In the genomic region with DNA sequence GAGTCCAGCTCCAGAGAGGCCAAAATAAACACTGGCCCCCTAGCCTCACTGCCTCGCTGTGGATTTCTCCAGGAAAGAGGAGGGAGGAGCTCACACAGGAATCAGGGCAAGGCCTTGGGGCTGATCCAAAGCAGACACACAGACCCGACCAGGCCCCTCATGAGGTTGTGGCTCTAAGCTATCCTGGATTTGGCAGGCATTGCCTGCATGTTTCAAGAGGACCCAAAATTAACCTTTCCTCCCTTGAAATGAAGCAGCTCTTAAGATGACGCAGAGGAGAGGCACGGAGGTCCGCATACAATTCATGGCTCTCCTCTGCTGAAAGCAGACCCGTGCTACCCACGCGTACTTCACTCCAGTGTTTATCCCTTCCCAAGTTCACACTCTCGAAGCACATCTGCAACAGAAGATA, we compare ENCODE assay signal across 9 mouse cellular contexts. TPM values are rescaled to one million over a fixed set of nuclear protein-coding genes. Genes with fewer than 3 reads are reported as not detected.
DNase-seq lines count a peak whose midpoint lies in the region; ATAC-seq lines count a peak whose summit lies in the region.
"Had no signal": no experiment of that assay in that cellular context is flagged by ENCODE, and none has a peak within 500 bp of the region (broad histone marks: within the 10 kb centered on the region; RNA-seq: fewer than 3 reads in every experiment).

No protein-coding gene starts in this region.

- peak overlapping the region; percentile 31 for H3K27ac ChIP-seq in kidney, embryonic 16.5 days (ENCODE audit: low read length)
- no peak overlapping the region for H3K27ac ChIP-seq in hindbrain, embryonic 11.5 days (ENCODE audit: low read depth, low read length)
- H3K27ac ChIP-seq in hindbrain, embryonic 14.5 days: no peak overlapping the region
- H3K27ac ChIP-seq: neural tube, embryonic 13.5 days had no signal

- 14% methylated on average over 9 of the region's 9 CpGs for WGBS in kidney, embryonic 16.5 days
- whole genome bisulfite sequencing in hindbrain, embryonic 11.5 days: 74% methylated on average over 9 of the region's 9 CpGs
- WGBS in hindbrain, embryonic 14.5 days: 80% methylated on average over 9 of the region's 9 CpGs

- H3K36me3 ChIP-seq in kidney, embryonic 16.5 days (ENCODE audit: insufficient read depth, low read length): no peaks in the 10 kb centered on the region
- no peaks in the 10 kb centered on the region for H3K36me3 ChIP-seq in hindbrain, embryonic 11.5 days (ENCODE audit: control insufficient read depth, insufficient read depth, low read length)
- H3K36me3 ChIP-seq in hindbrain, embryonic 14.5 days (replicated peaks; ENCODE audit: control insufficient read depth, insufficient read depth): no peaks in the 10 kb centered on the region
- H3K36me3 ChIP-seq: neural tube, embryonic 13.5 days had no signal

- peak; percentile 91 for ATAC-seq in kidney, embryonic 16.5 days (ENCODE audit: low FRiP score, low TSS enrichment)
- ATAC-seq in hindbrain, embryonic 11.5 days (ENCODE audit: low FRiP score): no peak
- no peak for ATAC-seq in hindbrain, embryonic 14.5 days (ENCODE audit: low FRiP score)

- peak; percentile 9 to 14 for DNase-seq in cerebellum, postnatal 10 days
- DNase-seq in cerebellum, adult 9-10 months: no peak
- peak; percentile 62 for DNase-seq in heart, adult 8-10 months (ENCODE audit: low spot score)
- DNase-seq in ovary, postnatal 36 days (ENCODE audit: low spot score): peak; percentile 38
- no peak for DNase-seq in hindbrain, embryonic 11.5 days (ENCODE audit: low spot score)
- DNase-seq in spleen, postnatal 10 days (ENCODE audit: low spot score in 2 of 2): no peak
- DNase-seq in hindbrain, embryonic 14.5 days (ENCODE audit: low spot score): no peak

- H3K4me1 ChIP-seq in kidney, embryonic 16.5 days (ENCODE audit: insufficient read depth, low read length): peaks cover 27% of the 10 kb centered on the region
- no peaks in the 10 kb centered on the region for H3K4me1 ChIP-seq in hindbrain, embryonic 11.5 days (replicated peaks; ENCODE audit: control insufficient read depth, insufficient read depth, low read length)
- H3K4me1 ChIP-seq in hindbrain, embryonic 14.5 days (replicated peaks; ENCODE audit: control insufficient read depth, insufficient read depth, low read length): no peaks in the 10 kb centered on the region

- H3K4me3 ChIP-seq in kidney, embryonic 16.5 days (ENCODE audit: low read length): no peak overlapping the region
- no peak overlapping the region for H3K4me3 ChIP-seq in hindbrain, embryonic 11.5 days (ENCODE audit: low read depth, low read length)
- H3K4me3 ChIP-seq in hindbrain, embryonic 14.5 days (replicated peaks; ENCODE audit: low read length): no peak overlapping the region
- H3K4me3 ChIP-seq: neural tube, embryonic 13.5 days had no signal

- no peak overlapping the region for H3K4me2 ChIP-seq in kidney, embryonic 16.5 days (replicated peaks; ENCODE audit: low read depth, low read length)
- H3K4me2 ChIP-seq in hindbrain, embryonic 11.5 days (replicated peaks; ENCODE audit: low read depth, low read length): no peak overlapping the region
- no peak overlapping the region for H3K4me2 ChIP-seq in hindbrain, embryonic 14.5 days (replicated peaks)
- H3K4me2 ChIP-seq: neural tube, embryonic 13.5 days had no signal

- H3K9ac ChIP-seq in kidney, embryonic 16.5 days (replicated peaks; ENCODE audit: low read length): no peak overlapping the region
- no peak overlapping the region for H3K9ac ChIP-seq in hindbrain, embryonic 11.5 days (ENCODE audit: low read depth, low read length)
- H3K9ac ChIP-seq in hindbrain, embryonic 14.5 days: no peak overlapping the region
- H3K9ac ChIP-seq: neural tube, embryonic 13.5 days had no signal

- H3K9me3 ChIP-seq in kidney, embryonic 16.5 days (ENCODE audit: low read length): no peaks in the 10 kb centered on the region; the same call in 1 of the 2 replicates
- no peaks in the 10 kb centered on the region for H3K9me3 ChIP-seq in hindbrain, embryonic 11.5 days (ENCODE audit: control insufficient read depth, low read length)
- no peaks in the 10 kb centered on the region for H3K9me3 ChIP-seq in hindbrain, embryonic 14.5 days (ENCODE audit: control insufficient read depth, low read length)
- H3K9me3 ChIP-seq: neural tube, embryonic 13.5 days had no signal

- H3K27me3 ChIP-seq in kidney, embryonic 16.5 days (ENCODE audit: insufficient read depth, low read length): no peaks in the 10 kb centered on the region
- H3K27me3 ChIP-seq in hindbrain, embryonic 11.5 days (ENCODE audit: control insufficient read depth, insufficient read depth, low read length): no peaks in the 10 kb centered on the region
- no peaks in the 10 kb centered on the region for H3K27me3 ChIP-seq in hindbrain, embryonic 14.5 days (ENCODE audit: control insufficient read depth, insufficient read depth, low read length)
- H3K27me3 ChIP-seq: neural tube, embryonic 13.5 days had no signal

RNA-seq across cellular contexts. Expression of a gene that starts 46.5 kb away (rescaled TPM):
- 10 to 100 TPM; 18.9 to 24.8 (median 23.2) TPM for total RNA-seq in heart, adult 8-10 months (2022)
- polyA plus RNA-seq in kidney, embryonic 16.5 days (2015; fragmentation: Nextera tagmentation; extraction: Ambion mirVana): 33.1 and 35.7 TPM in 2 replicates
- polyA plus RNA-seq in hindbrain, embryonic 11.5 days (2014; fragmentation: Nextera tagmentation; extraction: Ambion mirVana): 31.2 and 32.0 TPM in 2 replicates
- 8.8 and 9.0 TPM in 2 replicates for polyA plus RNA-seq in hindbrain, embryonic 14.5 days (2014; fragmentation: Nextera tagmentation; extraction: Ambion mirVana)

Comparison
In these comparisons a context has a peak if more than half of its experiments do, and no peak if none do; other contexts are left out.
1. DNase-seq: peak in cerebellum, postnatal 10 days (2 of 2), heart, adult 8-10 months (single experiment) and ovary, postnatal 36 days (single experiment); none in cerebellum, adult 9-10 months (single experiment), hindbrain, embryonic 11.5 days (single experiment), spleen, postnatal 10 days (0 of 2) and hindbrain, embryonic 14.5 days (single experiment).